Mouse (Mus musculus) splenic B cell, adult 2 months (primary cell): ENCODE data around the gene Acer3.

Experiments used
- DNase-seq: peaks from one replicate; pipeline ENCODE4 v3.0.0-alpha.2; 2011; ENCODE audit warnings: low read depth, low spot score
- H3K27me3 ChIP-seq: 2 replicates; pipeline ENCODE4 v1.6.1; 2012; ENCODE audit warnings: mild to moderate bottlenecking, low read length, moderate library complexity, mixed read lengths; ENCODE audit not compliant: control insufficient read depth, poor library complexity, insufficient read depth, severe bottlenecking
- H3K36me3 ChIP-seq: 2 replicates; pipeline ENCODE4 v1.6.1; 2012; ENCODE audit warnings: mild to moderate bottlenecking, low read length, moderate library complexity, mixed read lengths; ENCODE audit not compliant: control insufficient read depth, poor library complexity, insufficient read depth, severe bottlenecking

Gene Acer3

GRCm38 (mm10) chr7:98323288-98324019 lies 2.4 kb upstream of the Acer3 start:
- Histone ChIP-seq H3K27me3 (no peaks in the 10 kb centered on the region), H3K36me3 (no peaks in the 10 kb centered on the region)
- no peak for DNase-seq

DNA sequence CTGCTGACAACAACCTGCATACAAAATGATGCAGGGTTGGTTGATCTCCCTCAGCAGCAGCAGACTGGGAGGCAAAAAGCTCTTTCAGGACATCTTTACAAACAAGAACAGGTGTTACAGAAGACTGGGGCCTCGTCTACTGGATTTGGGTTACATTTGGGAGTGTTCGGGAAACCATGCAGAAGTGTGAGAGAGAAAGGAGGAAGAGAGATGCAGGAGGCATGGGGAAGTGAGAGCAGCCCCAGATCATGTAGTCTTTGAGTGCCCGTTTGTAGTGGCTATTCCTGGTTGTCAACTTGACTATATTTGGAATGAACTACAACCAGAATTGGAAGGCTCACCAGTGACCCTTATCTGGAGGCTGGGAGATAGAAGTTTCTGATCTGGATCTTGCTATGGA lies 1.4 kb upstream of the Acer3 start:
- DNase-seq = no peak
- no peaks in the 10 kb centered on the region for H3K27me3 ChIP-seq

GRCm38 (mm10) chr7:98320006-98320556 lies 927 bp downstream of the Acer3 start:
- DNase-seq = no peak
- no peaks in the 10 kb centered on the region for H3K36me3 ChIP-seq
- no peaks in the 10 kb centered on the region for H3K27me3 ChIP-seq

More for the DNA sequence above, 1.4 kb upstream of the Acer3 start:
- H3K36me3 ChIP-seq = no peaks in the 10 kb centered on the region

GRCm38 (mm10) chr7:98316568-98316967 lies 4.4 kb downstream of the Acer3 start:
- no peak for DNase-seq
- Histone ChIP-seq H3K27me3 (no peaks in the 10 kb centered on the region), H3K36me3 (no peaks in the 10 kb centered on the region)

GRCm38 (mm10) chr7:98315087-98315486 lies 5.9 kb downstream of the Acer3 start:
- H3K36me3 ChIP-seq = no peaks in the 10 kb centered on the region
- DNase-seq = no peak
- no peaks in the 10 kb centered on the region for H3K27me3 ChIP-seq

- no peaks in the 10 kb centered on the region for H3K27me3 ChIP-seq
- no peaks in the 10 kb centered on the region for H3K36me3 ChIP-seq
- DNase-seq = no peak
Observed at GRCm38 (mm10) chr7:98312185-98312920, 8.7 kb downstream of the Acer3 start.

GRCm38 (mm10) chr7:98310266-98310665 lies 10.7 kb downstream of the Acer3 start:
- Histone ChIP-seq H3K27me3 (no peaks in the 10 kb centered on the region), H3K36me3 (no peaks in the 10 kb centered on the region)
- DNase-seq = no peak

DNA sequence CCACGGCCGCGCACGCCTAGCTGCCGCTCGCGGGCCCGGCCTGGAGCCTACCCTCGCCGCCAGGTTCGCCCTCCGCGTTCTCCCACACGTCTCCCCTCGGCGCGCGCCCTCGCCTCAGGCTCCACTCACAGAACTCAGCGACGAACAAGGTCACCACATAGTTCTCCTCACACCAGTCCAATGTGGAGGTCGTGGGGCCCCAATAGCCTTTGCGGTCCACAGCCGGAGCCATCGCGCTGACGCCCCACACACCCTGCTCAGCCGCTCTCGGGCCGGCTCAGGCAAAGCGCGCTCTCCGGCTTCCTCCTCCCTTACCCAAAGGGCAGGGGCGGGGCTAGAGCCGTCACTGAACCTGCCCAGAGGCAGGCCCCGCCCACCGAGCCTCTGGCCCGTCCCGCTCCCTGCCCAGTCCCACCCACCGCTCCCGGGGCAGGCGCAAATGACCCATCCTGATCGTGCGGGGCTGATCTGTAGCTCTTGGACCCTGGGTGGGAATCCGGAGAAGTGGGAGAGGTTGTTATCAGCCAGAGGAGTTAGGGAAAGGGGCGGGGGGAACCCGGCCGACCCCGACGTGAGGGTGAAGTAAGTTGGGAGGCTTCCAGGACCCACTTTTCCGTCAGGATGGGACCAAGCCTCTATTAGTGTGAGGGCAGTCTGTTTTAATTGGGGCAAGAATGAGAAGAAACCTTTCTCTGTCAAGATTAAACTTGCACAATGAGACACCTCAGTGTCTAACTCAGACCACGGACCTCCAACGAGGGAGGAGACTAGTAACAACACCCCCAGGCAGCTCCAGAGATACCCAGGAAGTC lies 11.6 kb downstream of the Acer3 start:
- Histone ChIP-seq H3K36me3 (no peaks in the 10 kb centered on the region), H3K27me3 (no peaks in the 10 kb centered on the region)
- peak; percentile 92 for DNase-seq

DNA sequence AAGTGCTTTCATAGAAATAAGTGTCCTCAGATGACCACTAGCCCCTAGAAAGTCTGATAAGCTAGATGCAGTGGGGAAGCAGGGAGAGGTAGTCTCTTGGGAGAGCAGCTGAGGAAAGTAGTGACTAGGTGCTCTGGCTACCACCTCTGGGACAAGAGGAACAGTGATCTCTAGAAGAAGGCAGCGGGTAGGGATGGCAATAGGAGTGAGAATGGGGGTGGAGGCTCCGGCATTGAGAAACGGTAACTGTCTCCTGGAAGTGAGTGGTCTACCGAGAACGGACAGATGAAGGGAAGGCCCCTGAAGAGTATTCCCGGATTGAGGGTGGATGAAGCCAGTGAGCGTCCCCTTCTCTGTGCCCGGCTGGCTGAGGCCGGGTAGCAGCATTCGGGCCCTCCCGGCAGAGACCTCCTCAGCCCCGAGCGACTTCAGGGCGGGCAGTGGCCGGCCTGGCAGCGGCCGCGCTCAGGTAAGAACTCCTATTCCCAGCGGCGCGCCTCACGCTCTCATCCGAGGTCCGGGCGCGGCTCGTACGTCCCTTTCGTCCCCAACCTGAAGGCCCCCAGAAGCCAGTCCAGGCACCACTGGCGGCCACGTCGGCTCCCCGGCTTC lies 12.3 kb downstream of the Acer3 start:
- no peaks in the 10 kb centered on the region for H3K27me3 ChIP-seq
- peak; percentile 10 for DNase-seq
- H3K36me3 ChIP-seq = no peaks in the 10 kb centered on the region

DNA sequence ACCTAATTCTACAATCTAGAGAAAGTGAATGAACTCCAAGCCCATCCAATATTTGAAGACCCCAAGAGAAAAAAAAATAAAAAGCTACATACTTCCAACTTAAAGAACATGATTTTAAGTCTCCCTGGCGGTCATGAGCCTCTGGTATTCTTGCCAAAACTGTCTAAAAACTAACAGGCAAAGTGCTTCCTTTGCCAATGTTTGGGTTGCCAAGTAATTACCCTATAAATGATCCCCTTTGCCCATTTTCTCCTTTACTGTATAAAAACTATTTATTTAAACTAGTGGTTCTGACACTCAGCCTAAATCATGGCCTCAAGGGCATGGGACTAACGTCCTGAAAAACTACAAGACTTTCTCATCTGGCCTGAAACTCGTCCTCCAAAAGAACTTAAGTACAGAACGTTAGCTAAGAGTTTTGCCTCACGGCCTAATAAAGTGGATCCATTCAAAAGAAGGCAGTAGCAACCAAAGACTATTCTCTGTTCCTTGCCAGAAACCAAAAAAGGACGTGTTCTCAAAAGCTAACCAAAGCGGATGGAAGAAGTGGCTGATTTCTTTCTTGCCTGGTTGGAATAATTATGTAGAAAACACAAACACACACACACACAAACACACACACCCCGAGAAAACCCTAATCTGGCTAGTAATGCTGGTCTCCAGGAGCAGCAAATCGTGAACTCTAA lies 12.9 kb downstream of the Acer3 start:
- no peak for DNase-seq
- no peaks in the 10 kb centered on the region for H3K27me3 ChIP-seq
- no peaks in the 10 kb centered on the region for H3K36me3 ChIP-seq

DNA sequence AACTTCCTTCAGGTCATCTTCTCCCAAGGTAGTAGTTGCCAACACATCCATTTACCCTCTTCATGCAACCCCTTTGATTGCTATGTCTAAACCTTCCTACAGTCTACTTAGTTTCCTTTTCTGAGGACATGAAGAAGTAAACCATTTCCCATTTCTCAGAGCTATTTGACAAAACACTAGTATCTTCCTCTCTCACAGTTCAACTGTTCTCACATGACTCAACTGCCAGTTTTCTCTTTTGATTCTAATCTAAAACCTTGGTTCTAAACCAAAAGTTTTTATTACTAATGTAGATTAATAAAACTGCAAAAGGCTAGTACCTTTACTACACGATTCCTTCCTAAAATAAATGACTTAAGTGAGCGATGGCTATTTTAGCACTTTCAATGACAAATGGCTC lies 13.6 kb downstream of the Acer3 start:
- H3K27me3 ChIP-seq = no peaks in the 10 kb centered on the region
- no peak for DNase-seq

DNA sequence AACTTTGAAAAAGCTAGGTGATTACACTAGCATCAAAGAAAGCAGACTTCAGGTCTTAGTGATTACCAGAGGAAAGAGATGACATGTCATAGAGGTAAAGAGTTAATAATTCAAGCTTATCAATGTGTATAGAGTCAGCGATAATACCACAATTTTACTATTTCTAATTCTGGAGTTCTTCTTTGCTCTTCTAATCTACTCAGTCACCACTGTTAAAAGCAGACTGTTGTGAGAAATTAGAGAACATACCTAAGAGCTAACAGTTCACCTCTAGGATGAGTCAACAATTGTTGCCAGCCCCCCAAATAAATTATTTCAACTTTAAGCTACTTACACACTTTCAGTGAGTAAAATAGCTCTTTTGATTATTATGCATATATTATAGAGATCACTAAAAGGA lies 28.1 kb downstream of the Acer3 start:
- H3K27me3 ChIP-seq = no peaks in the 10 kb centered on the region
- DNase-seq = no peak
- H3K36me3 ChIP-seq = no peaks in the 10 kb centered on the region

More for the DNA sequence above, 13.6 kb downstream of the Acer3 start:
- no peaks in the 10 kb centered on the region for H3K36me3 ChIP-seq

DNA sequence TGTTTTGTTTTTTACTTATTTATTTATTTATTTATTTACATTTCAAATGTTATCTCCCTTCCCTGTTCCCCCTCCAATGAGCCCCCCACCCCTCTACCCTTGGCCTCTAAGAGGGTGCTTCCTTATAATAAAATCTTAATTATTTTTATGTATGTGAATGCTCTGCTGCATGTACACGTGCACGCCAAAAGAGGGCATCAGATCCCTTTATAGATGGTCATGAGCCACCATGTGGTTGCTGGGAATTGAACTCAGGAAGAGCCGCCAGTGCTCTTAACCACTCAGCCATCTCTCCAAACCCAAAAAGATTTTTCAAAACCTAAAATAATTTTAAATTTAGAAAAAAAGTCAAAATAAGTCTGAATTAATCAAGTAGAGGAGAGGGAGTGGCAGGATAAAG lies 31.4 kb downstream of the Acer3 start:
- peak; percentile 30 for DNase-seq
- Histone ChIP-seq H3K27me3 (no peaks in the 10 kb centered on the region), H3K36me3 (no peaks in the 10 kb centered on the region)

DNA sequence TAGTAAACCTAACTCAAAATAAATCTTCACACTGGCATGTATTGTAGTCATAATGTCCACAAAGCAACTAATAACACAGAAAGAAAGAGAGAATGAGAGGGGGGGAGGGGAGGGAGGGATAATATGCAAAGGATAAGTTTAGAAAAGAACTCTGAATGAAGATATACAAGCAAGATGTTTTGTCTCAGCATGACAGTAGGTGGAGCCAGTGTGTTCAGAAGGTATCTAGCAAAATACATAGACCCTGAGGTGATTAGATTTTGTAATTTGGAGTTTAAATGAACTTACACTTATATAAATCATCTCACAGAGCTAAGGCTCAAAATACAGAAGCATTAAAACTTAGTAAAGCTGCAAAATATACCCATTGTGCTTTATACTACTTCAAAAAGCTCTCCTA lies 44.7 kb downstream of the Acer3 start:
- Histone ChIP-seq H3K27me3 (no peaks in the 10 kb centered on the region), H3K36me3 (no peaks in the 10 kb centered on the region)
- DNase-seq = peak; percentile 27
